In genomic region chr11:94169596-94169995, GRCm38 (mm10) we compare ENCODE assay signal across 19 mouse cellular contexts. TPM values are rescaled to one million over a fixed set of nuclear protein-coding genes. Genes with fewer than 3 reads are reported as not detected.
DNase-seq lines count a peak whose midpoint lies in the region; ATAC-seq and TF ChIP-seq lines count a peak whose summit lies in the region.
"Had no signal": no experiment of that assay in that cellular context is flagged by ENCODE, and none has a peak within 500 bp of the region (broad histone marks: within the 10 kb centered on the region; RNA-seq: fewer than 3 reads in every experiment).

No protein-coding gene starts in this region.

- intact Hi-C loops in left cerebral cortex, postnatal 14 days (cut with DNase I): no loop called here

- H3K4me3 ChIP-seq in bone marrow, adult 2 months (replicated peaks; ENCODE audit: control insufficient read depth, low read depth, low read length): no peak overlapping the region
- H3K4me3 ChIP-seq: embryonic facial prominence, embryonic 15.5 days; erythroblast, embryonic 14.5 days; heart, embryonic 13.5 days; hindbrain, embryonic 12.5 days; intestine, embryonic 15.5 days had no signal

- peaks cover 6% of the 10 kb centered on the region; the same call in 1 of the 2 replicates for H3K4me1 ChIP-seq in bone marrow, adult 2 months (ENCODE audit: control insufficient read depth, insufficient read depth, low read length)
- H3K4me1 ChIP-seq: embryonic facial prominence, embryonic 15.5 days had no signal

- DNase-seq in thymus, postnatal 14 days: peak; percentile 8
- no peak for DNase-seq in thymus, postnatal 25 days
- DNase-seq in urinary bladder, postnatal 36 days (ENCODE audit: low spot score in 2 of 2): no peak
- no peak for DNase-seq in left cerebral cortex, postnatal 14 days (ENCODE audit: low spot score in 2 of 2)
- no peak for DNase-seq in urinary bladder, adult 18-20 months (ENCODE audit: low spot score in 2 of 2)
- DNase-seq: adrenal gland, postnatal 25 days; cerebellum, adult 2 months; cerebellum, postnatal 10 days; gastrocnemius, postnatal 14 days; heart, postnatal 36 days had no signal

- H3K27ac ChIP-seq in bone marrow, adult 2 months (ENCODE audit: control insufficient read depth, insufficient read depth, low read depth, low read length, poor library complexity): peak overlapping the region; percentile 45
- H3K27ac ChIP-seq: embryonic facial prominence, embryonic 15.5 days; heart, embryonic 13.5 days; hindbrain, embryonic 12.5 days; intestine, embryonic 15.5 days had no signal

- WGBS in bone marrow, adult 2 months: 30% methylated on average over 5 of the region's 5 CpGs

- no peak for TF ChIP-seq CTCF in bone marrow, adult 2 months (IDR thresholded peaks at IDR 0.05; ENCODE audit: control insufficient read depth, insufficient read depth, low read length)

- ATAC-seq in megakaryocyte, adult 5-6 weeks (ENCODE audit: poor library complexity, severe bottlenecking): peak; percentile 87
- ATAC-seq: forebrain, embryonic 16.5 days; hindbrain, embryonic 16.5 days; intestine, embryonic 15.5 days had no signal

- TF ChIP-seq POLR2A in bone marrow, adult 2 months (IDR thresholded peaks at IDR 0.05; ENCODE audit: borderline replicate concordance, control insufficient read depth, low read depth, low read length): no peak

RNA-seq across cellular contexts. Expression of gene Tob1, which starts 41.7 kb away (rescaled TPM):
- 3.3 and 6.4 TPM in 2 replicates for polyA plus RNA-seq in bone marrow, adult 2 months (2011; ENCODE audit: insufficient read depth, insufficient read length, low replicate concordance, missing spikeins)
- total RNA-seq in megakaryocyte, adult 5-6 weeks (2015): 15.5 and 17.8 TPM in 2 replicates
- total RNA-seq in megakaryocyte, adult 5-6 weeks (2017): 13.5 and 19.3 TPM in 2 replicates
- 10 to 100 TPM; 33.7 to 37.3 TPM for total RNA-seq in left cerebral cortex, postnatal 14 days (2021)
